Mouse (Mus musculus) liver, adult 2 months (tissue): ENCODE measurements around the gene Mertk.

ENCODE experiments used
- CTCF ChIP-seq: fragments of 200-500 bp; IDR thresholded peaks from 2 replicates; pipeline ENCODE4 v1.5.1; 2011; ENCODE audit warnings: low read depth, low read length, control low read depth
- POLR2A ChIP-seq: fragments of 200-500 bp; IDR thresholded peaks from 2 replicates; pipeline ENCODE4 v1.6.1; 2011; ENCODE audit warnings: low read length, control low read depth; ENCODE audit not compliant: insufficient read depth; ENCODE audit errors: extremely low read depth

DNA sequence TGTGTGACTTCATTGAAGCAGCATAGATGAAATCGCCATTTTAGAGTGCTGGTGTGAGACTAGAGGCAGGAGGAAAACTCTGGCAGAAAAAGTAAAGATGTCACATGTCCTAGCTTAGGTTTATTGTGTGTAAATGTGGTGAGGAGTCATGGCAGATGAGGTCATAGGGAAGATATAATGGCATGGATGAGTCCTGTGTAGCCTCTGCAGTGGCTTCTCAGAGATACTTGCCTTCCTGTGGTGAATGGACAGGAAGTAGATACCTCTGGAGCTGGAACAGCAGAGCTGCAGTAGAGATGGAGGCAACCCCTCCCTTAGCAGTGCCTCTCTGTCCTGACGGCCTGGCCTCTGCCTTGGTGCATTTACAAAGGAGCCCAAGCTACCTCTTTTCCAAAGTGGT, 140.7 kb downstream of the Mertk start:
- TF ChIP-seq CTCF (no peak), POLR2A (no peak)
